Mouse (Mus musculus) fat pad, adult 2 months (tissue): ENCODE measurements around the gene Ciita.

ENCODE experiments used
- DNase-seq: peaks from one replicate; pipeline ENCODE4 v3.0.0-alpha.2; 2011; ENCODE audit warnings: low read depth, low spot score; ENCODE audit errors: extremely low read depth

Gene Ciita

GRCm38 (mm10) chr16:10471950-10472349 is 7.9 kb upstream of the Ciita start:
- no peak for DNase-seq

GRCm38 (mm10) chr16:10474956-10475355 is 4.9 kb upstream of the Ciita start:
- no peak for DNase-seq

GRCm38 (mm10) chr16:10475919-10476318 is 3.9 kb upstream of the Ciita start:
- no peak for DNase-seq

- no peak for DNase-seq
Observed at GRCm38 (mm10) chr16:10482343-10482742, 2.5 kb downstream of the Ciita start.

GRCm38 (mm10) chr16:10486993-10487392 is 7.1 kb downstream of the Ciita start:
- no peak for DNase-seq

- no peak for DNase-seq
Observed at GRCm38 (mm10) chr16:10487895-10488493, 8.1 kb downstream of the Ciita start.

GRCm38 (mm10) chr16:10488769-10489481 is 9.1 kb downstream of the Ciita start:
- no peak for DNase-seq

GRCm38 (mm10) chr16:10489483-10489882 is 9.6 kb downstream of the Ciita start:
- DNase-seq, result no peak

- no peak for DNase-seq
Observed at GRCm38 (mm10) chr16:10489904-10490457, 10.1 kb downstream of the Ciita start.

- DNase-seq, result no peak
Observed at GRCm38 (mm10) chr16:10490503-10491150, 10.8 kb downstream of the Ciita start.

GRCm38 (mm10) chr16:10491716-10492115 is 11.9 kb downstream of the Ciita start:
- DNase-seq, result no peak

- no peak for DNase-seq
Observed at GRCm38 (mm10) chr16:10492587-10492986, 12.7 kb downstream of the Ciita start.

GRCm38 (mm10) chr16:10495824-10496298 is 16.0 kb downstream of the Ciita start:
- no peak for DNase-seq

GRCm38 (mm10) chr16:10498096-10498602 is 18.3 kb downstream of the Ciita start:
- no peak for DNase-seq

GRCm38 (mm10) chr16:10499122-10499521 is 19.3 kb downstream of the Ciita start:
- no peak for DNase-seq

GRCm38 (mm10) chr16:10501865-10502264 is 22.0 kb downstream of the Ciita start:
- no peak for DNase-seq

GRCm38 (mm10) chr16:10503058-10503457 is 23.2 kb downstream of the Ciita start:
- no peak for DNase-seq

GRCm38 (mm10) chr16:10507445-10507844 is 27.6 kb downstream of the Ciita start:
- no peak for DNase-seq

GRCm38 (mm10) chr16:10508691-10509090 is 28.8 kb downstream of the Ciita start:
- DNase-seq, result no peak

- no peak for DNase-seq
Observed at GRCm38 (mm10) chr16:10510477-10511133, 30.7 kb downstream of the Ciita start.

GRCm38 (mm10) chr16:10511134-10511520 is 31.3 kb downstream of the Ciita start:
- DNase-seq, result no peak
